Mouse (Mus musculus) ES-Bruce4 (cell line): ENCODE data around the gene BC005561. TPM values are rescaled to one million over a fixed set of nuclear protein-coding genes. Genes with fewer than 3 reads are reported as not detected.

ENCODE experiments used
- H3K27ac ChIP-seq: 2 replicates; pipeline ENCODE4 v1.5.1; 2012; ENCODE audit warnings: low read length, inconsistent platforms; ENCODE audit not compliant: insufficient read depth
- H3K27me3 ChIP-seq: 2 replicates; pipeline ENCODE4 v1.6.1; 2012; ENCODE audit warnings: mild to moderate bottlenecking, low read length, inconsistent platforms; ENCODE audit not compliant: control insufficient read depth, poor library complexity, insufficient read depth, severe bottlenecking
- H3K36me3 ChIP-seq: 2 replicates; pipeline ENCODE4 v1.6.1; 2012; ENCODE audit warnings: inconsistent platforms, mild to moderate bottlenecking, low read length, moderate library complexity; ENCODE audit not compliant: control insufficient read depth, poor library complexity, insufficient read depth, severe bottlenecking
- H3K4me1 ChIP-seq: one replicate; pipeline ENCODE4 v1.8.1; 2011; ENCODE audit warnings: low read length; ENCODE audit not compliant: control insufficient read depth, insufficient read depth
- H3K4me3 ChIP-seq: 2 replicates; pipeline ENCODE4 v1.5.1; 2011; ENCODE audit warnings: low read depth, mild to moderate bottlenecking, low read length
- H3K9ac ChIP-seq: 2 replicates; pipeline ENCODE4 v1.6.1; 2012; ENCODE audit warnings: low read depth, mild to moderate bottlenecking, inconsistent platforms; ENCODE audit not compliant: poor library complexity, severe bottlenecking
- H3K9me3 ChIP-seq: replicated peaks from 2 replicates; pipeline ENCODE4 v1.6.1; 2012; ENCODE audit warnings: mild to moderate bottlenecking, low read length, inconsistent platforms; ENCODE audit not compliant: control insufficient read depth, poor library complexity, insufficient read depth, severe bottlenecking
- CTCF ChIP-seq: IDR thresholded peaks from one replicate; pipeline ENCODE4 v1.8.1; 2011; ENCODE audit warnings: low read depth, low read length
- EP300 ChIP-seq: IDR thresholded peaks from 2 replicates; pipeline ENCODE4 v1.6.1; 2011; ENCODE audit warnings: low read depth, low read length; ENCODE audit not compliant: insufficient read depth
- POLR2A ChIP-seq: IDR thresholded peaks from one replicate; pipeline ENCODE4 v1.8.1; 2011; ENCODE audit warnings: low read length; ENCODE audit not compliant: insufficient read depth
- polyA plus RNA-seq: library from polyadenylated mRNA; stranded (reverse); fragments of >200 nt; gene quantifications from 2 replicates; pipeline ENCODE4 v1.2.4, GENCODE M21; 2011; ENCODE audit warnings: low read depth; ENCODE audit not compliant: missing spikeins, insufficient read depth, insufficient read length

Gene BC005561
- polyA plus RNA-seq: 12.6 and 13.7 TPM in 2 replicates

DNA sequence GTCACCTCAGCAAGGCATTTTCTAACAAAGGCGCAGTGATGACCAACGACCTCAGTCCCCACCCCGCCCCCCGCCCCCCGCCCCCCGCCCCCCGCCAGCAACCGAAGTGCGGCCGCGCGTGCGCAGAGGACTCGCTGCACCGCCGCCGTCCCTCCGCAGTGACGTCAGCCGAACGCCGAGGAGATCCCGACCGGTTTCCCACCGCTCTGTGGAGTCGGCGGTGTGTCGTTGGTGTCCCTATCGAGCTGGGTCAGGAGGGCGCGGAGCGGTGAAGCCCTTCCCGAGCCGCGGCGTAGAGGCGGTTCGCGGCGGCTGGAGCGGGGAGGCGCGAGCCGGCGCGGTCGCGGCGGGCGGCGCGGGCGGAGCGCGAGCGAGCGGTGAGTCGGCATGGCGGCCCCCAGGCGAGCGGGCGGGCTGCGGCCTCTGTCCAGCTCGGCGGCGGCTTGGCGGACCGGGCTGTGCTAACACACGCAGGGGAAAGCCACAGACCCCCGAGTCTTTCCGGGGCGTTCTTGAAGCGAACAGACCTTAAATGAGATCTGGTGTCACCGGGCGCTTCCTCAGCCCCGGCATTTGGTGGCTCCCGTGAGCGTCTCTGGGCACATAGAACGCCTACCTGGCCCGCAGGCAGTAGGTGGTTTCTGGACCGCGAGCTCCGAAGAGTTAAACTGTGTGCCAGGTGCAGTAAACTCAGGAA is at the start of gene BC005561:
Gene BC005561 (plus strand): TSS at position 158 of the 697 bp plus-strand sequence.
- H3K36me3 ChIP-seq: no peaks in the 10 kb centered on the region; the same call in 1 of the 2 replicates
- TF ChIP-seq EP300 (no peak), CTCF (no peak), POLR2A (no peak)
- no peaks in the 10 kb centered on the region for H3K27me3 ChIP-seq
- H3K4me1 ChIP-seq: no peaks in the 10 kb centered on the region
- peak within 1 kb of the TSS; percentile 89 for H3K9ac ChIP-seq
- no peaks in the 10 kb centered on the region for H3K9me3 ChIP-seq
- H3K4me3 ChIP-seq: peak within 1 kb of the TSS; percentile 89
- H3K27ac ChIP-seq: no peak within 1 kb of the TSS

DNA sequence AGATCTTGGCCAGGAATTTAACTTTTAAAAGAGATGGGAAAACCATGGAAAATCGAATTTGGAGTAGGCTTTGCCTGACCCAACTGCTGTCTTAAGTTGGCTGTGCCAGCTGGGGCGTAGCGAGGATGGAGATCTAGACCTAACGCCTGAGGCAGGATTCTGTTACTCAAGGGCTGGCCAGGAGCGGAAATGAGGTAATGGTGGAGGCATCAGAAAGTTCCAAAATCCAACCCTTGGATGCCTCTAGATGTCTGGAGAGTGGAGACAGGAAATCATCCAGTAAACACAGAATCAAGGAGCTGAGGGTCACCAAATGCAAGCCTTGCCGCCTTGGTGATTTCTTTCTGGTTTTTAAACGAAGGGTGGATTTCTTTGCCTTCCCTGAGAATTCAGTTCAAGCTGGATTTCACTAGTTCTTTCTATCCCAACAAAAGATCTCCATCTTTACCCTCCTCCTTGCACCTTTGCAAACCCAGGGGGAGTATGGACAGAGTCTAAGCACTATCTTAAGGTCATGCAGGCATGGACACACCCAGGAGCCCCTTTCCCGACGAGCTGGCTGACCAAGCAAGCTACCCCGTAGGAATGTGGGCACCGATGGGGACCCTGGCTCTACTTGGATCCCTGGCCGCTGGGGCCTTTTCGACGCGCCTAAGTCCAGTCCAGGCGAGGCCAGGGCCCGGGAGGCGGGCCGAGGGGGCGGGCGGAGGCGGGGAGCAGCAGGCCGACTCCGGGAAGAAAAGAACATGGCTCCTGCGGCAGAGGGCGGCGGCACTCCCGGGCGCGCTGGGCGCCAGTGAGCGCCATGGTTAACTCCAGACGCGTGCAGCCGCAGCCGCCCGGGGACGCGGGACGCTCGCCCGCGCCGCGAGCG is 49.1 kb upstream of the BC005561 start, which contains the start of gene Pkd2:
Gene Pkd2 (plus strand): TSS at position 619 of the 874 bp plus-strand sequence.
- Histone ChIP-seq H3K9ac (peak within 1 kb of the TSS; percentile 88), H3K27ac (peak within 1 kb of the TSS; percentile 71), H3K36me3 (no peaks in the 10 kb centered on the region), H3K9me3 (peaks cover 18% of the 10 kb centered on the region), H3K4me1 (no peaks in the 10 kb centered on the region), H3K4me3 (peak within 1 kb of the TSS; percentile 94), H3K27me3 (no peaks in the 10 kb centered on the region)
- no peak for TF ChIP-seq POLR2A
- TF ChIP-seq EP300: no peak
- TF ChIP-seq CTCF: no peak

DNA sequence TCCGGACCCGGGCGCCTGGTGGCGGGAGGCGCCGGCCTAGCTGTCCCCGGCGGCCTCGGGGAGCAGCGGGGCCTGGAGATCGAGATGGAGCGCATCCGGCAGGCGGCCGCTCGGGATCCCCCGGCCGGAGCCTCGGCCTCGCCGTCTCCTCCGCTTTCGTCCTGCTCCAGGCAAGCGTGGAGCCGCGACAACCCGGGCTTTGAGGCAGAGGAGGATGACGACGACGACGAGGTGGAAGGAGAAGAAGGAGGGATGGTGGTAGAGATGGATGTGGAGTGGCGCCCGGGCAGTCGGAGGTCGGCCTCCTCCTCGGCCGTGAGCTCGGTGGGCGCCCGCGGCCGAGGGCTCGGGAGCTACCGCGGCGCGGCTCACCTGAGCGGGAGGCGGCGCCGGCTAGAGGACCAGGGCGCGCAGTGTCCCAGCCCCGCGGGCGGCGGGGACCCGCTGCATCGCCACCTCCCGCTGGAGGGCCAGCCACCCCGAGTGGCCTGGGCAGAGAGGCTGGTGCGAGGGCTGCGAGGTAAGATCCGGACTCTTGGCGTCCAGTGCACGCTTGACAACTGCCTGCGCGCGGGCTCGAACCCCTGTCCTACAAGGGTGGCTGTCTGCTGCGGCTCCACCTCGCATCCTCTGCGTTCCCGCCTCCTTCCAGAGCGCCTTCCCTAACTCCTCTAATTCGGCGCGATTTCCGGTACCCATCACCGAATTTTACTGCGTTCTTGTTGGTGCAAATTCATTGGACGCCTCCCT is 48.3 kb upstream of the BC005561 start:
- Histone ChIP-seq H3K9me3 (peaks cover 18% of the 10 kb centered on the region), H3K4me1 (no peaks in the 10 kb centered on the region), H3K9ac (peak overlapping the region; percentile 88), H3K27ac (peak overlapping the region; percentile 57), H3K36me3 (no peaks in the 10 kb centered on the region), H3K27me3 (no peaks in the 10 kb centered on the region), H3K4me3 (peak overlapping the region; percentile 94)
- TF ChIP-seq CTCF: no peak
- 0 out of 2 replicates have a peak, but pooled peaks have one; percentile 27 for TF ChIP-seq EP300

DNA sequence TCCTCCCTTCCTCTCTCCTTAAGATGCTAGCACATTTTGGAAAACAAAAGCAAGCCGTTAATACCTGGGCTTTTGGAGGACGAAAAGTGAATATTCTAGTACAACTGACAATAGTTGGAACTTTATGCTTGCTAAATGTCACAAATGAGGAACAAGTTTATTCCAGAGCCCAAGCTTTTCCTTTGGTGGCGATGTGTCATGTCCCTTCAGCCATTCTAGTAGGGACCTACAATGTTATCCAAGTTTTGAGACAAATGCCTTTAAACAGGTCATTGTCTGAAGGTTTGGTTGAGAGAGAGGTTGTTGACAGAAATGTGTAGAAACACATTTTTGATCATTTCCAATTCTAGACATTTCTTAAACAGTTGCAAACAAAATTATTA is 47.7 kb upstream of the BC005561 start:
- no peaks in the 10 kb centered on the region for H3K27me3 ChIP-seq
- TF ChIP-seq EP300: no peak
- TF ChIP-seq CTCF: no peak
- no peak for TF ChIP-seq POLR2A
- peak overlapping the region; percentile 94 for H3K4me3 ChIP-seq
- peak overlapping the region; percentile 57 for H3K27ac ChIP-seq
- peaks cover 18% of the 10 kb centered on the region for H3K9me3 ChIP-seq
- H3K4me1 ChIP-seq: no peaks in the 10 kb centered on the region
- no peaks in the 10 kb centered on the region for H3K36me3 ChIP-seq
- H3K9ac ChIP-seq: peak overlapping the region; percentile 88

DNA sequence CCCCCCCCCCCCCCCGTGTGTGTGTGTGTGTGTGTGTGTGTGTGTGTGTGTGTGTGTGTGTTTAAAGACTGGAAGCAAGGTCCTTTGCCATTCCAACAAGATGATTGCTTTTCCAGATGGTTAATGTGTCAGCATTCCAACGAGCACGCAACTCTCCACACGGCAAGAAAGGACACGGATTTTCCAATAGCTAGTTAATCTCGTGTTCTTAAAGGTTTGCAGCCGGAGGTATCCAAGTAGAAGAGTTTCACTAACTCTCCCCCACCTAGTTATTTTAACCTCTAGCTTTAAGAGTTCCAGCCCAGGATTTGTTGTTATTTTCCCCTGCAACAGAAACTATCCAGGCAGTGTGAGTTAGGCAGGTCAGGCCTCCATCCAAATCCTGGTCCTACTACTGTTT is 47.3 kb upstream of the BC005561 start:
- 0 out of 2 replicates have a peak overlapping the region, but pooled peaks have one; percentile 28 for H3K4me3 ChIP-seq
- H3K27me3 ChIP-seq: no peaks in the 10 kb centered on the region
- H3K9ac ChIP-seq: peak overlapping the region; percentile 88
- TF ChIP-seq EP300: no peak
- TF ChIP-seq CTCF: no peak
- no peak for TF ChIP-seq POLR2A
- H3K36me3 ChIP-seq: no peaks in the 10 kb centered on the region
- H3K27ac ChIP-seq: 0 out of 2 replicates have a peak overlapping the region, but pooled peaks have one; percentile 45
- peaks cover 15% of the 10 kb centered on the region for H3K9me3 ChIP-seq
- H3K4me1 ChIP-seq: no peaks in the 10 kb centered on the region
